Mouse (Mus musculus) bone marrow, adult 2 months (tissue): ENCODE measurements around the gene Snx4.

Experiments used
- CTCF ChIP-seq: fragments of 200-500 bp; IDR thresholded peaks from 2 replicates; pipeline ENCODE4 v1.5.1; 2011; ENCODE audit warnings: low read length, control low read depth; ENCODE audit not compliant: control insufficient read depth, insufficient read depth
- POLR2A ChIP-seq: fragments of 200-500 bp; IDR thresholded peaks from 2 replicates; pipeline ENCODE4 v1.6.1; 2011; ENCODE audit warnings: low read depth, mild to moderate bottlenecking, control low read depth, low read length, borderline replicate concordance; ENCODE audit not compliant: control insufficient read depth

DNA sequence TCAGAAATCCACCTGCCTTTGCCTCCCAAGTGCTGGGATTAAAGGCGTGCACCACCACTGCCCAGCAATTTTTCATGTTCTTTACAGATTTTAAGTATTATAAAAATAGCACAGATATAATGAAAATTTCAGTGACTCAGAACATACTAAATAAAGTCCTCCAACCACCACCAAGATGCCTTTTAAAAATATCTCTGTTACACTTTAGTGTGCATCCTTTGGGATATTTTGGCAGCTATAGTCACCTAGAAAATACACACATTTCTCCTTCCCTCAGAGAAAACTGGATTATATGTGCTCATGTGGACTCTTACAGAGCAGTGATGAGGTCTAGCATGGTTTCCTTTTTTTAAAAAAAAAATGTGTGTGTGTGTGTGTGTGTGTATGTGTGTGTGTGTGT lies 46.3 kb downstream of the Snx4 start:
- no peak for TF ChIP-seq POLR2A
- TF ChIP-seq CTCF = no peak
